Mouse (Mus musculus) brain, embryonic 14.5 days (tissue): Measurements from ENCODE around the gene Trim67.

ENCODE experiments used
- CTCF ChIP-seq: fragments of 200-500 bp; IDR thresholded peaks from 2 replicates; pipeline ENCODE4 v1.5.1; 2012; ENCODE audit warnings: inconsistent platforms, mild to moderate bottlenecking, moderate library complexity, borderline replicate concordance; ENCODE audit not compliant: insufficient read depth, insufficient read length; ENCODE audit errors: extremely low read depth
- POLR2A ChIP-seq: fragments of 200-500 bp; IDR thresholded peaks from 2 replicates; pipeline ENCODE4 v1.6.1; 2012; ENCODE audit warnings: mild to moderate bottlenecking, inconsistent platforms, borderline replicate concordance; ENCODE audit not compliant: poor library complexity, insufficient read depth, insufficient read length, severe bottlenecking; ENCODE audit errors: extremely low read depth

DNA sequence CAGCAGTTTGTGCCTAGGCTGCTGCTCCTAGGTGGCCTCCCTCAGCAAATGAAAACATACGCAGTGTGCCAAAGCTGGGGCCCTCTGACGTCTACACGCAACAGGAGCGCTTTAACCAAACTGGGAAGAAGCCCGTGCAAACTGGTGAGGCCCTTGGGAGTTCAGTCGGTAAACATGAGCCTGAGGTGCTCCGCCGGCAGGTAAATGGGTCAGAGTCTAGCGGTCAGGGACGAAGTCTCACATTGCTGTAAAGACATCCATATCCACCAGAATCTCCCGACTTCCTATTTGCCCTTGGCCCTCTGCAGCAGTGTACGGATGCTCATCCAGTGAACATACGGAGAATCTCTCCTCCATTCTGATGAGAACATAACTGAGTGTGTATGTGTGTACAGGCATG lies 46.2 kb upstream of the Trim67 start:
- TF ChIP-seq POLR2A (no peak), CTCF (no peak)
